Mouse (Mus musculus): ENCODE results near the gene 2210016F16Rik. TPM values are rescaled to one million over a fixed set of nuclear protein-coding genes. Genes with fewer than 3 reads are reported as not detected.

The 2210016F16Rik gene
- polyA plus RNA-seq (2015; fragmentation: Illumina TruSeq; extraction: RNeasy Lipid Tissue Mini Kit (QIAGEN cat#74804); ENCODE audit: insufficient read depth, low replicate concordance): 18.7 TPM

GRCm38 (mm10) chr13:58384779-58385546 lies at the start of gene 2210016F16Rik:
Gene 2210016F16Rik, minus strand, starts transcription at chr13:58385225.

GRCm38 (mm10) chr13:58403243-58403642 lies 18.2 kb upstream of the 2210016F16Rik start, which contains the start of gene Hnrnpk:
Gene Hnrnpk, minus strand, starts transcription at chr13:58403343.

GRCm38 (mm10) chr13:58402003-58402743 lies 17.1 kb upstream of the 2210016F16Rik start, which contains the start of gene Rmi1:
Gene Rmi1, plus strand, starts transcription at chr13:58402248.

GRCm38 (mm10) chr13:58358629-58359303 lies 26.3 kb downstream of the 2210016F16Rik start, which contains the start of gene Kif27:
Gene Kif27, minus strand, starts transcription at chr13:58359122.

Other genes starting within 250 kb of the 2210016F16Rik start
- gene Idnk, start 227.6 kb downstream of the 2210016F16Rik start, polyA plus RNA-seq (2015; fragmentation: Illumina TruSeq; extraction: RNeasy Lipid Tissue Mini Kit (QIAGEN cat#74804); ENCODE audit: insufficient read depth, low replicate concordance): 93.2 TPM
- 98.1 TPM for gene Ubqln1, start 169.6 kb downstream of the 2210016F16Rik start, polyA plus RNA-seq (2015; fragmentation: Illumina TruSeq; extraction: RNeasy Lipid Tissue Mini Kit (QIAGEN cat#74804); ENCODE audit: insufficient read depth, low replicate concordance)
- gene Gkap1, start 109.5 kb downstream of the 2210016F16Rik start, polyA plus RNA-seq (2015; fragmentation: Illumina TruSeq; extraction: RNeasy Lipid Tissue Mini Kit (QIAGEN cat#74804); ENCODE audit: insufficient read depth, low replicate concordance): 16.6 TPM
- gene Kif27, start 26.1 kb downstream of the 2210016F16Rik start, polyA plus RNA-seq (2015; fragmentation: Illumina TruSeq; extraction: RNeasy Lipid Tissue Mini Kit (QIAGEN cat#74804); ENCODE audit: insufficient read depth, low replicate concordance): 0.18 TPM
- gene Rmi1, start 17.0 kb upstream of the 2210016F16Rik start, polyA plus RNA-seq (2015; fragmentation: Illumina TruSeq; extraction: RNeasy Lipid Tissue Mini Kit (QIAGEN cat#74804); ENCODE audit: insufficient read depth, low replicate concordance): 68.7 TPM
- 1,416 TPM for gene Hnrnpk, start 18.1 kb upstream of the 2210016F16Rik start, polyA plus RNA-seq (2015; fragmentation: Illumina TruSeq; extraction: RNeasy Lipid Tissue Mini Kit (QIAGEN cat#74804); ENCODE audit: insufficient read depth, low replicate concordance)
- 0.10 TPM for gene Slc28a3, start 225.7 kb upstream of the 2210016F16Rik start, polyA plus RNA-seq (2015; fragmentation: Illumina TruSeq; extraction: RNeasy Lipid Tissue Mini Kit (QIAGEN cat#74804); ENCODE audit: insufficient read depth, low replicate concordance)